Mouse (Mus musculus): ENCODE data around the gene Faiml. TPM values are rescaled to one million over a fixed set of nuclear protein-coding genes. Genes with fewer than 3 reads are reported as not detected.

Gene Faiml
- not detected in 2 replicates for polyA plus RNA-seq (2012; ENCODE audit: insufficient read depth, low replicate concordance)

- TF ChIP-seq FLI1 (IDR thresholded peaks at IDR 0.05; ENCODE audit: low read length) (no peak), GATA1 (IDR thresholded peaks at IDR 0.05; ENCODE audit: borderline replicate concordance, low read length) (no peak)
- peaks cover 49% of the 10 kb centered on the region for H3K4me1 ChIP-seq
- H3K9me3 ChIP-seq = 0 out of 2 replicates have a peak, but pooled peaks cover 3% of the 10 kb centered on the region
- peaks cover 49% of the 10 kb centered on the region for H3K36me3 ChIP-seq (replicated peaks; ENCODE audit: low read length)
- H3K4me3 ChIP-seq (replicated peaks) = no peak within 1 kb of the TSS
- H3K27me3 ChIP-seq (replicated peaks) = peaks cover 4% of the 10 kb centered on the region
Observed at GRCm38 (mm10) chr9:99237139-99237538, at the start of gene Faiml. Faiml (minus strand) TSS chr9:99237239.

GRCm38 (mm10) chr9:99258891-99259290 lies 21.9 kb upstream of the Faiml start:
- Histone ChIP-seq H3K27me3 (replicated peaks) (no peaks in the 10 kb centered on the region), H3K4me1 (peaks cover 19% of the 10 kb centered on the region), H3K36me3 (replicated peaks; ENCODE audit: low read length) (peaks cover 97% of the 10 kb centered on the region), H3K4me3 (replicated peaks) (no peak overlapping the region), H3K9me3 (no peaks in the 10 kb centered on the region)
- TF ChIP-seq FLI1 (IDR thresholded peaks at IDR 0.05; ENCODE audit: low read length) = no peak
- no peak for TF ChIP-seq GATA1 (IDR thresholded peaks at IDR 0.05; ENCODE audit: borderline replicate concordance, low read length)

- TF ChIP-seq GATA1 (IDR thresholded peaks at IDR 0.05; ENCODE audit: borderline replicate concordance, low read length) (no peak), FLI1 (IDR thresholded peaks at IDR 0.05; ENCODE audit: low read length) (no peak)
- H3K4me3 ChIP-seq (replicated peaks) = no peak overlapping the region
- peaks cover 89% of the 10 kb centered on the region for H3K36me3 ChIP-seq (replicated peaks; ENCODE audit: low read length)
- peaks cover 33% of the 10 kb centered on the region for H3K4me1 ChIP-seq
- H3K27me3 ChIP-seq (replicated peaks) = no peaks in the 10 kb centered on the region
- no peaks in the 10 kb centered on the region for H3K9me3 ChIP-seq
Observed at GRCm38 (mm10) chr9:99256821-99257220, 19.8 kb upstream of the Faiml start.

GRCm38 (mm10) chr9:99256206-99256605 lies 19.2 kb upstream of the Faiml start:
- peaks cover 88% of the 10 kb centered on the region for H3K36me3 ChIP-seq (replicated peaks; ENCODE audit: low read length)

GRCm38 (mm10) chr9:99253861-99254260 lies 16.8 kb upstream of the Faiml start:
- Histone ChIP-seq H3K36me3 (replicated peaks; ENCODE audit: low read length) (peaks cover 83% of the 10 kb centered on the region), H3K9me3 (0 out of 2 replicates have a peak, but pooled peaks cover 3% of the 10 kb centered on the region), H3K27me3 (replicated peaks) (no peaks in the 10 kb centered on the region), H3K4me3 (replicated peaks) (no peak overlapping the region), H3K4me1 (peaks cover 48% of the 10 kb centered on the region)
- TF ChIP-seq GATA1 (IDR thresholded peaks at IDR 0.05; ENCODE audit: borderline replicate concordance, low read length) (no peak), FLI1 (IDR thresholded peaks at IDR 0.05; ENCODE audit: low read length) (no peak)

More at GRCm38 (mm10) chr9:99256206-99256605, 19.2 kb upstream of the Faiml start:
- TF ChIP-seq GATA1 (IDR thresholded peaks at IDR 0.05; ENCODE audit: borderline replicate concordance, low read length) = no peak
- TF ChIP-seq FLI1 (IDR thresholded peaks at IDR 0.05; ENCODE audit: low read length) = no peak
- H3K4me1 ChIP-seq = peaks cover 39% of the 10 kb centered on the region
- H3K4me3 ChIP-seq (replicated peaks) = no peak overlapping the region
- H3K9me3 ChIP-seq = no peaks in the 10 kb centered on the region
- H3K27me3 ChIP-seq (replicated peaks) = no peaks in the 10 kb centered on the region

GRCm38 (mm10) chr9:99248906-99249305 lies 11.9 kb upstream of the Faiml start:
- TF ChIP-seq GATA1 (IDR thresholded peaks at IDR 0.05; ENCODE audit: borderline replicate concordance, low read length) (no peak), FLI1 (IDR thresholded peaks at IDR 0.05; ENCODE audit: low read length) (no peak)
- no peak overlapping the region for H3K4me3 ChIP-seq (replicated peaks)
- peaks cover 71% of the 10 kb centered on the region for H3K36me3 ChIP-seq (replicated peaks; ENCODE audit: low read length)
- 0 out of 2 replicates have a peak, but pooled peaks cover 3% of the 10 kb centered on the region for H3K9me3 ChIP-seq
- peaks cover 80% of the 10 kb centered on the region for H3K4me1 ChIP-seq
- H3K27me3 ChIP-seq (replicated peaks) = no peaks in the 10 kb centered on the region

GRCm38 (mm10) chr9:99248304-99248703 lies 11.3 kb upstream of the Faiml start:
- 0 out of 2 replicates have a peak, but pooled peaks cover 3% of the 10 kb centered on the region for H3K9me3 ChIP-seq
- no peak overlapping the region for H3K4me3 ChIP-seq (replicated peaks)
- TF ChIP-seq GATA1 (IDR thresholded peaks at IDR 0.05; ENCODE audit: borderline replicate concordance, low read length) (no peak), FLI1 (IDR thresholded peaks at IDR 0.05; ENCODE audit: low read length) (no peak)
- H3K36me3 ChIP-seq (replicated peaks; ENCODE audit: low read length) = peaks cover 66% of the 10 kb centered on the region
- H3K27me3 ChIP-seq (replicated peaks) = no peaks in the 10 kb centered on the region
- H3K4me1 ChIP-seq = peaks cover 80% of the 10 kb centered on the region

- TF ChIP-seq GATA1 (IDR thresholded peaks at IDR 0.05; ENCODE audit: borderline replicate concordance, low read length) (no peak), FLI1 (IDR thresholded peaks at IDR 0.05; ENCODE audit: low read length) (no peak)
- H3K9me3 ChIP-seq = 0 out of 2 replicates have a peak, but pooled peaks cover 3% of the 10 kb centered on the region
- H3K4me1 ChIP-seq = peaks cover 85% of the 10 kb centered on the region
- no peaks in the 10 kb centered on the region for H3K27me3 ChIP-seq (replicated peaks)
- peaks cover 40% of the 10 kb centered on the region for H3K36me3 ChIP-seq (replicated peaks; ENCODE audit: low read length)
- H3K4me3 ChIP-seq (replicated peaks) = peak overlapping the region; percentile 97
Observed at GRCm38 (mm10) chr9:99243895-99244293, 6.9 kb upstream of the Faiml start.

GRCm38 (mm10) chr9:99243190-99243894 lies 6.3 kb upstream of the Faiml start, which contains the start of gene Cep70:
Cep70 (plus strand) TSS chr9:99243367.
- Histone ChIP-seq H3K9me3 (0 out of 2 replicates have a peak, but pooled peaks cover 3% of the 10 kb centered on the region), H3K27me3 (replicated peaks) (no peaks in the 10 kb centered on the region), H3K4me1 (peaks cover 84% of the 10 kb centered on the region), H3K4me3 (replicated peaks) (peak within 1 kb of the TSS; percentile 97), H3K36me3 (replicated peaks; ENCODE audit: low read length) (peaks cover 38% of the 10 kb centered on the region)
- TF ChIP-seq FLI1 (IDR thresholded peaks at IDR 0.05; ENCODE audit: low read length) (no peak), GATA1 (IDR thresholded peaks at IDR 0.05; ENCODE audit: borderline replicate concordance, low read length) (no peak)

- peak overlapping the region; percentile 97 for H3K4me3 ChIP-seq (replicated peaks)
- H3K9me3 ChIP-seq = 0 out of 2 replicates have a peak, but pooled peaks cover 3% of the 10 kb centered on the region
- peaks cover 37% of the 10 kb centered on the region for H3K36me3 ChIP-seq (replicated peaks; ENCODE audit: low read length)
- no peak for TF ChIP-seq GATA1 (IDR thresholded peaks at IDR 0.05; ENCODE audit: borderline replicate concordance, low read length)
- TF ChIP-seq FLI1 (IDR thresholded peaks at IDR 0.05; ENCODE audit: low read length) = no peak
- peaks cover 1% of the 10 kb centered on the region for H3K27me3 ChIP-seq (replicated peaks)
- peaks cover 81% of the 10 kb centered on the region for H3K4me1 ChIP-seq
Observed at GRCm38 (mm10) chr9:99242533-99243189, 5.6 kb upstream of the Faiml start.
